Mouse (Mus musculus): ENCODE results near the gene Naaladl2.
"Not testable (repeated sequence)": the region's sequence is repeated elsewhere in the genome, so short reads cannot be mapped to it uniquely, and the experiment has no call there.

Naaladl2 gene

DNA sequence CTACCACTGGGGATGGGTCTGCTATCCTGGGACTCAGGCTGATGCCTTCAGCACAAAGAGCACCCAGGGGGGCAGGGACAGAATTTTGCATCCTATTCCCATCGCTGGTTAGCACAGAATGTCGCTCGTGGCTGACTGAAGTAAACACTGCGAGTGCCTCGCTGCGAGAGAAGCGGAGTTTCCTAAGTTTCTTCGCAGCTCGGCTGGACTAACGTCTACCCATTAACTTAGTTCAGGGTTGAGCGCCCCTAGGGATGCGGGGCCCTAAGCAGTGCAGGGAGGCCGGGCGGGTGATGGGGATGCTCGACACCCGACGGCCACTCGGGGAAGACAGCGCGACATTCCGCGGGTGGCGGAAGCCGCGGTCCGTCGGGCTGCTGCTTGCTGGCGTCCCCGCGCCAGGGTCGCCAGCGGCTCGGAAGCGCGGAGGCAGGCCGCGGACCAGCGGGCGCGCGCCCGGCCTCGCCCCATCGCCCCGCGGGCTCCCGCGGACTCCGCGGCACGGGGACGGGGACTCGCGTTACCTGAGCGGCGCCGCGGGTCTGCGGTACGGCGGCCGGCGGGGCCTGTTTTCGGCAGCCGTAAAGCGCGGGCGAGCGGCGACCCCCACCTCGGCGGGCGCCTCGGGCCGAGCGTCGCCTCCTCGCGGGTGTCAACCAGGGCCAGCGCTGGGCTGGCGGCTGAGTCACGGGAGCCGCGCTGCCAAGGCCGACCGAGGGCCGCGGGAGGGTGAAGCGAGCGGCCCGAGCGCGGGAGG lies at the start of gene Naaladl2:
Naaladl2 (minus strand) TSS at position 707 of the 757 bp plus-strand sequence.
- no peak for DNase-seq (ENCODE audit: extremely low spot score, low read depth, low spot score)

DNA sequence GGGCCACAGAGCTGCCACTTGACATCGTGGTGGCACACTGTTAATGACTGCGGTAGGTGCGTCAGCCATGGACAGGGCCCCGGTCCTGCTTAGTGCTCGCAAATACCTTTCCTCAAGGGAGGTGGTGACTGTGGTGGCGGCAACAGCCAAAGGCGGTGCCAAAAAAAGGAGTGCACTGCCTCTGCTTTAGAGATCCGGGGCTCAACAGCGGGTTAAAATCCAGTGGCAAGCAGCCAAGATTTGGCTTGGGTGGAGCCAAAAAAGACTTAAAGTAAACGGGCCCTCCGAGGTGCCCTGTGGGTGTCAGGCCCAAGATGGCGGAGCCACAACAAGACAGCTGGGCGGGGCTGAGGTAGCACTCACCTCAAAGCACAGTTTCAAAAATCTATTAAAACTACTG lies 7.7 kb upstream of the Naaladl2 start:
- no peak for DNase-seq (ENCODE audit: extremely low spot score, low read depth, low spot score)

DNA sequence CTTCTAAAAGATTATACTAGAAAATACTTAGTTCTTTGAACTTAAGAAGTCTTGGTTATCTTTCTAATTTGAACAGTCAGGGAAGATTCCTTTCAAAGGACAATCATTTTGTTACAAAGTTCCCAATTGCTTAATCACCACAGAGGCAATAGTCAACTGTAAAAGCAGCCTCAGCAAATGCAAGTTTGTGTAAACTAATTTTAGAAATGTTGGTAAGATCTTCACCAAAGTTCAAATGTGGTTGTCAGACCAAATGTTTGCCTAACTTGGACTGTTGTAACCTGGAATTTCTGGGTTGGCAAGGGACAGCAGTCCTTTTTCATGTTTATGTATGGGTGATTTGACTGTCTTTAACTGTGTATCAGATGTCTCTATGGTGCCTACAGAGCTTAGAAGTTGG lies 3.2 kb upstream of the Naaladl2 start:
- no peak for DNase-seq (ENCODE audit: extremely low spot score, low read depth, low spot score)

DNA sequence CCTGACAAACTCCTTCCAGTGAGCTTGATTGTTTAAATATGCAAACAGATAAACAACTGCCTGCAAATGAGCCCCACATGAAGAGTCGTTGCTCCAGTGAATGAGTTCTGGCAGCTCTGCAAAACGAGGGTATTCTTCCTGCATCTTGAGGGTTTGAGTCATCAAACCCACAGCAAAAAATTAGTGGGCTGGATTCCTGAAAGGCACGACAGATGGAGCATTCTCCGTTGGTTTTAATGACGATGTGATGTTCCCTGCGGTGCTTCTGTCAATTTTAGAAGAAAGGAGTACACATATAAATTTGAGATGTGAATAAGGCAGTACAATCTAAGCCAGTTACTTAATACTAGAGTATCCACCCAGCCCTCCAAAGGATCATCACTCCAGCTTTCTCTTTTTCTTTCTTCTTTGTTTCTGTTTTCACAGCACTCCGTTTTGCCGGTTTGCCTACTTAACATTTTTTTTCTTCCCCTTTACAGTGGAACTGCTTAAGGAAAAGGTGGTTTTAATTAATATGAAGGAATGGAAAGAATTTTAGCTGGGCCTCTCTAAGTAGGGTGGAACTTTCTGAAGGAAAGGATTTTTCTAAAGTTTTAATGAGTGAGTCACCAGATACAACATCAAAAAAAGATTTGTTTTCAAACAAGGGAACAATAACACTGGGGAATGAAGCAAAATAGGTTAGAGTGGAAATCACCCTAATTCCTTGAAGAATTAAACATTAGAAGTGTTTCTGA lies 1.1 kb upstream of the Naaladl2 start:
- DNase-seq (ENCODE audit: extremely low spot score, low read depth, low spot score): no peak

DNA sequence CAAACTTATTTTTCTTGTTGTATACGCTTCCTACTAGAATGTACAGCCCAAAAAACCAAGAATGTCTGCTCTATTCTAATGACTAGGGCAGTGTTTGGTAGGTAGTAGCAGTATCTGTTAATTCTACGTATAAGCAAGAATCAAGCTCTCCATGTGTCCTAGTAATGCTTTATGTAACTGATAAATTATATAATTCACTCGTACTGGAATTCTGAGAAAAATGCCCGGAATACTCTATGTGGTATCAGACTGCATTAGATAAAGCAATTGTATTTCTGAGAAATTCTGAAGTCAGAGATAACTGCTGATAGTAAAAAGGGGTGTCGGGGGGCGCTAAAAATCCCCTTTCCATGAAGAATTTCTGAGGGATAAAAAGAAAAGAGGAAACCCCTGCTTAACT lies 950 bp downstream of the Naaladl2 start:
- no peak for DNase-seq (ENCODE audit: extremely low spot score, low read depth, low spot score)

DNA sequence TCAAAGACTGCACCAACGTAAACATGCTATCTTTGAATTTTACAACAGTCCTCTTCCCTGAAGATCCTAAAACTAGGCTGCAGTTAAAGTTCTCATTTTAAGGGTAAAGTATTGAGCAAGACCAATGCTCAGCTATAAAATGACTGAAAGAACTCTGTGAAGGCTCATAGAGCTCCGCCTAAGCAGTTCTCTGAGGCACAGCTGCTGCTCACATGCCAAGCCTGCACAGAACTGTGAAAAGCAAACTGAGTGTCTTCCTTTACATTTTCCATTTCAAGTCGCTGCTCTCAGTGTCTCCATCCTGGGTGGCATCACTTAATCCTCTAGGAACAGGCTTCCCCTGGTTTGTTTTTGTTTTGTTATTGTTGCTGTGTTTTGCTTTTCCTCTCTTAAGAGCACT lies 12.2 kb downstream of the Naaladl2 start:
- DNase-seq (ENCODE audit: extremely low spot score, low read depth, low spot score): no peak

DNA sequence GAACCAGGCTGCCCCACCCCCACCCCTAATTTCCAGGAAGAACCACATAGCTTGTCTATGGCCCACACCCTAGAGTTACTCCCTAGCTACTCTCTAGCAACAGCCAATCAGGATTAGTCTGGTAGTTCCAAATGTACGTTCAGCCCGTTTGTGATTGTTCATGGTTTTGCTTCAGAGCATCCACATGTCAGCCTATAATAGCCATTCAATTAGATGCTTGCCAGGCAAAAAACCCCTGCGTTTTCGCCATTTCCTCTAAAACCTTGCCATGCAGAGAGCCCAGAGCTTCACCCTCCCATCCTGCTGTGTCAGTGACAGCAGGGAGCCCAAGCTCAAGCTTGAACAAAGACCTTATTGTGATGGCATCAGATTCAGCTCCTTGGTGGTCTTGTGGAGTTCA lies 16.2 kb downstream of the Naaladl2 start:
- no peak for DNase-seq (ENCODE audit: extremely low spot score, low read depth, low spot score)

DNA sequence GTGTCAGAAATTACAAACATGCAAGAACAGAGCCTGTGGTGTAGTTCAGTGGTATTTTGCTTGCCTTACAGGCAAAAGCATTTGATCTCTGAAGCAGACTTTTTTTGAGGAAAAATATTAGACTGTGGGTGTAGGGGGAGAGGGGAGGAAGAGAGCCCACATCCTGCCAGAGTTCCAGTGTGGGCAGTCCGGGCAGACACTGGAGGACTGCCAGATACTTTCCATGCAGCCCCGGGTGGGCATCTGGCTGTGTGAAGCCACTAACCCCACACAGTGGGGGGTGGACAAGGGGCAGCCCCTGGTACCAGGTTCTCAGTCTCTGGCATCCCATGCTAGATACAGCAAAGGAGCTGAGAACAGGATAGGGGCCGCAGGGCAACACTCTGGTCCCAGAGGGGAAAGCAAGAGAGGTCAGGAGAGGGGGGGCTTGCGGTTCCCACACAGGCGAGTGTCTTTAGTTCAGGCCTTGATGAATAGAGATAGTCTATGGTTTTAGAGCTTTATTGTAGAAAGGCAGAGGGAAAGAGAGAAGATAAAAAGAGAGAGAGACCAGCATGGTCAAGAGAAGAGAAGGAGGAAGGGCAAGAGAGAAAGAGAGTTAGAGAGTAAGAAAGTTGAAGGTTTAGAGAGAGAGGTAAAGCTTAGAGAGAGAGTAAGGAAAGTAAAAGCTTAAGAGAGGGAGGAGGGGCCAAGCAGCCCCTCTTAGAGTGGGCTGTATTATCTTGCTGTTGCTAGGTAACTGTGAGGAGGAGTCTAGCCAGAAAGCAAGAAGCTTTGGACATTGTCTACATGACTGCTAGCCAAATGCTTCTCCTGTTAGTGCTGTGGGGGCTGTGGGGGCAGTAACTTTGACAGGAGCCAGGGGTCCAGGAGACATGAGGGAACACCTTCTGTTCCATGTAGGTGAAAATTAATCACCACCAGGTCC lies 18.9 kb downstream of the Naaladl2 start:
- DNase-seq (ENCODE audit: extremely low spot score, low read depth, low spot score): no peak

DNA sequence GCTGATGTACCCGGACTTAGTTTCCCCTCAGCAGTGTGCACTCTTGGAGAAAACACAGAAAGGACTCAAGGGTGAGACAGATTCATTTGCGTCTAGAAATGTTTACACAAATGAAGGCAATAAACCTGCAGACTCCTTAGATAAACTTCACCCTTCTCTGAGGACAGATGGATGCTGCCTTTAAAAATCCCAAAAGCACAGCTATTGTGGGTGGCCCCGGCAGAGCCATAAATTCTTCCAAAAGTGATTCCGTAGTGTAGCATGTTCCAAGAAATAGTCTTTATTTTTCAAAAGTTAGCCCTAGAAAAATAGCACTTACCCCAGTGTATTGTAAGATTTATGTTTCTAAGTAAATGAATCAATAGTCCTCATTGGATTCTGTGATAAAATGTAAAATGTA lies 31.0 kb downstream of the Naaladl2 start:
- DNase-seq (ENCODE audit: extremely low spot score, low read depth, low spot score): no peak

DNA sequence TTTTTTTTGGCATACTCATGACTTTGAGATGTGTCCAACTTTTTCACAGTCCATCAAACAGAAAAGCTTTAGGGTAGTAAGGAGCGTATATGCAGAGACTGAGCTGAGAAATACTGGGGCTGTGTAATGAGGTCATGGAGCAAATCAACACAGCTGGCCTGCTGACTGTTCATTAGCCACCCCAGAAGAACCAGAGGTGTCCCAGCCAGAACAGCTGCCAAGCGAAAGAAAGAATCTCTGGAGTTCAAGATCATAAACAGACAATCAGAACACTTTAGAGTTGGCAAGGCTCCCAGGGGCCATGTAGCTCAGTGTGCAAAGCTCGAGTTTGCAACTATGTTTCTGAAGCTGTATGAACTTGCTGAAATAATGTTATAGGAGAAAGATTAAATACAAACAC lies 35.1 kb downstream of the Naaladl2 start:
- no peak for DNase-seq (ENCODE audit: extremely low spot score, low read depth, low spot score)

DNA sequence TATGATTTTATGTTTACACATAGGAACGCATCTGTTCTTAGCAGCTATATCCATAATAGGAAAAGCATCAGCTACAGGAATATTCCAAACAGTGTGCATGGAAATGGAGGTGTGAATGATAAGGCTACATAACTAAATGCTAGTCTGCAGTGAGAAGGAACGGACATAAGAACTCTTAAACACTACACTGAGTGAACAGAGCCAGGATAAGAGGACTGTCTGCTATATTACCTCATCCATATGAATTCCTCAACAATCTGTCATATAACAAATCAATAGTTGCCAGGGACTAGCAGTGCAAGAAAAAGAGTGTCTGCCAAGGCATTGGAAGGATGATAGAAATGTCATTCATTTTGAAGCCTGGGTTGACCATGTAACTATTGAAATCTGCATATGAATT lies 51.1 kb downstream of the Naaladl2 start:
- no peak for DNase-seq (ENCODE audit: extremely low spot score, low read depth, low spot score)

DNA sequence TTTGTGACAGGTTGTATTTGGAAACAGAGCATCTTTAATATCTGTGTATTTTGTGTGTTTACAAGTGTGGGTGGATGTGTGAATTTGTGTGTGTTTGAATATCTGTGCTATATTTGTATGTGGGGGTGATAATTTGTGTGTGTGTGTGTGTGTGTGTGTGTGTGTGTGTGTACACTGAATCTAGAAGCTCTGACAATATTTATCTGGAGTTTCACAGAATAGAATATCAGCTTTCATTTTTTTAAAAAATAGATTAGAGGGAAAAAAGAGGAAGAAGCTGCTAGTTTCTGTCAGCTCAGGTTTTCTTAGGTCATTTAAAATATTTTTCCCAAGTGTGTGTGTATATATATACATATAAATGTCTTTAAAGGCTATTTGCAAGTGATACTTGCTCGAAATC lies 68.3 kb downstream of the Naaladl2 start:
- no peak for DNase-seq (ENCODE audit: extremely low spot score, low read depth, low spot score)

DNA sequence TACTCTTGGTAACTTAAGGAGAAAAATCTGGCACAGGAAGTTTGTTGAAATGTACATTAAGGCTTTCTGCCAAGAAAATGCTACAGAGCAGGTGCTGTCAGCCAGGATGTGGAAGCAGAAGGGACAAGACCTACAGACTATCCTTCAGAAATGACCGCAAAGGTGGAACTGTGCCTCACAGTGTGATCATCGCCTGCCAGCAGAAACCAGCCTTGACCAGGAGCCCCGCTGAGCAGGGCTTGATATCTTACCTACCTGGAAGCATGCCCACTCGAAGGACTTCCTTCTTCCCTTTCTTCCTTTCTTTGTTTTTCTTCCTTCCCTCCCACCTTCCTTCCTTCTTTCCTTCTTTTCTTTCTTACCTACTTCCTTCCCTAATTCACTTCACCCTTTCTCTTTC lies 69.8 kb downstream of the Naaladl2 start:
- no peak for DNase-seq (ENCODE audit: extremely low spot score, low read depth, low spot score)

DNA sequence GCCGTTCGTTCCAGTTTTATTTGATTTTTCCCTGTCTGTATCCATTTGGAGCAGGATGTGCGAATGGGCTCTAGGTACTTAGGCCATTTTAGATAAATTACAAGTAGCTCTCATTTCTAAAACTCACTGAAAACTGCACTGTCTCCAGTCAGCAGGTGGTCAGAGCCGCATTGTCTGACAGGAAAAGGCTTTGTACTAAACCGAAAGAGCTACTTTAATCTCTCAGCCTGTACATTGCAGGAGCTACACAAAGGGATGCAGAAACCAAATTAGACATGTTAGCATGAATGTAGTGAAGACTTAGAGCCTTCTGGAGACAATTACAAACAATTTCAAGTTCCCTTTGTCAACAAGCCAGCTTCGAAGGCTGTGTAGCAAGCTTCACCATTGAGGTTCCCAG lies 70.2 kb downstream of the Naaladl2 start:
- DNase-seq (ENCODE audit: extremely low spot score, low read depth, low spot score): no peak

DNA sequence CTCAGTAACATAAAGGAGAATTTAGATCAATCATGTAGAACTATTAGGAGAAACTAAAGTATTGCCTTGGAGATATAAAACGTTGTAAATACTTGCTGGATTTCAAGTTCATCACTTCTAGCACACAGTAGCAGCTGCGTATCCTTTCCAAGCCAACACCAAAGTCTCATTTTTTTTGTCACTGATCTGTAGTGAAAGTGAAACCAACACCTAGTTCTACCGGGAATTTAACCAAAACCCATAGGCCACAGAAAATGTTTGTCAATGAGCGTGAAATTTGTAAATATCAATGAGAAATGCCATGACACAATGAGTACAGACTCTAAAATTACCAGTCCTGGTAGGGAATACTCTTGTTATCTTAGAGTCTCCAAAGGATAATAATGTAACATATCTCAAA lies 80.8 kb downstream of the Naaladl2 start:
- no peak for DNase-seq (ENCODE audit: extremely low spot score, low read depth, low spot score)

DNA sequence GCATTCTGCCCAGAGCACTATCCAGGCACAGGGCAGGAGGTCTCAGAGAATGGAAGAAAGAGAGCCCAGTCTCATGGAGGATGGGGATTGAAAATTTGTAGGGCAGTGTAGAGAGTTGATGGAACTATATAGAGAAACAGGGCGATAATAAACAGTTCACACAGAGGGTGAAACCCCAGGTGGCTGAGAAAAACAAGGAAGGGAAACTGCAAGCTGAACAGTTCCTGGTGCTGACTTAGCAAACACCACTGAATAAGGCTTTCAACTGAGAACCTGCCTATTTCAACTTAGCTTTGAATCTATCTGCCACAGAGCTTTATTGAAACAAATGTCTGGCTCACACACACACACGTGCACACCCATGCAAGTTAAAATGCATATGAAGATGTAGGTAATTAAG lies 91.1 kb downstream of the Naaladl2 start:
- DNase-seq (ENCODE audit: extremely low spot score, low read depth, low spot score): no peak

DNA sequence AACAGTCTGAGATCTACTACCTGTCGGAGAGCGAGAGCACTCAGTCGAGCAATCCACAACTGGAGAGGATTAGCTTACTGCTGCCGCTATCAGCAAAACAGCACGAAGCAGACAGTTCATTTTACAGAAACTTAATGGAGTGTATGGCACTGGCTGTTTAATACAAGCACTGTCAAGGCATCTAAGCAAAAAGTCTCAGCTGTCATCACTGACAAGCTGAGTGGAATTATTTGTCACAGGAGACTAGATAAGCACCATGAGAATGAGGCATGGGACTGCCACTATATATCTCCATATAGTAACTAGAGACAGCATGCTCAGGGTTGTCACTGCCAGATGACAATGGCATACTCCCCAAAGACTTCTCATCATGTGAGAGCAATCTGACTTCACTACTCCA lies 124.1 kb downstream of the Naaladl2 start:
- DNase-seq (ENCODE audit: extremely low spot score, low read depth, low spot score): no peak

DNA sequence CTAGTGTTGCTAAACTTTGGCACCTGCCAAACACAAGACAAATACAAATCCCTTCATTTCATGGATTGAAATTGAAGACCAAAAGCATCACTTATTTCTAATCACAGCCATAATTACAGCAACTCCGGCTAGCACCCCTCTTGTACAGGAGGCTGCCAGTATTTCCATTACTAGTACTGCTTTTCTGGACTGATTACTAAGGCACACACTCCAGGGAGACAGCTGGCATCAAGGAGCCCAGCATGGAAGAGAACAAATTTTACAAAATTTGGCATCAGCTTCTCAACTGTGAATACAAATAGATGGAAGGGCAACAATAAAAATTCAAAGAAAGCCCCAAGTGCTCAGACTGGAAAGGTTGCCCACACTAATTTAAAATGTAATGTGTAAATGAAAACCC lies 133.3 kb downstream of the Naaladl2 start:
- no peak for DNase-seq (ENCODE audit: extremely low spot score, low read depth, low spot score)

DNA sequence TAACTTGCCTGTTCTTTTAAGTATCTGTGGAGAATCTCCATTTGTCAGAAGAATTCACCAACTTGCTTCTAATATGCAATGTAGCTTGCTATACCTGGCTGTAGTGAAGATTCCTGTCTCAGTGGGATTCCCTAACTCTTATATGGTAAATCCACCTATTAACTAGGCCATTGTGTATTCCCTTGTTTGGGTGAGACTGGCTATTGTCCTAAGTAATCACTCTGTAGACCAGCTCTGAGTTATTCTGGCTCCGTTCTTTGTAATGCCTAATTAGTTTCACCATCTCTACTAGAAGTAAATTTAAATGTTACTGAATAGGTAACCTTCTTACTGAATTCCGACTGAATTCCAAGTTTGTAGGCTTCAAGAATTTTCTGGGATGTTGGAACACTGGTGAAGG lies 137.3 kb downstream of the Naaladl2 start:
- not testable (repeated sequence) for DNase-seq (ENCODE audit: extremely low spot score, low read depth, low spot score)

DNA sequence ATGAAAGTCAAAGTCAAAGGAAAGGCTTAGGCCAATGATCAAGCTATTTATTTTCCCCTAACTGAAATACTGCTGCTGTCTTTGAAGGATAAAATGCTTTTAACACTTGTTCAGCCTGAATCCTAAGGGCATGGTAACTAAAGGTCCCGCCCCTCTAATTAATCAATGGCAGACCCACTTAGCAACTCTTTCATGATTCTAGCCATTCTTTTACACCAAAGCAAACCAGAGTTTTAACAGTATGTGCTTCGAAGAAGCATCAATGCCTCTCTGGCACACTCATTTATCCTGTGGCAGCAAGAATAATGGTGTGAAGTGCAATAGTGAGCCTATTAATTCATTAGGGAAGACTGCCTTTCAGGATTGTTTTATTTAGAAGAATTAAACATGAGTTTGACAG lies 151.5 kb downstream of the Naaladl2 start:
- DNase-seq (ENCODE audit: extremely low spot score, low read depth, low spot score): no peak

DNA sequence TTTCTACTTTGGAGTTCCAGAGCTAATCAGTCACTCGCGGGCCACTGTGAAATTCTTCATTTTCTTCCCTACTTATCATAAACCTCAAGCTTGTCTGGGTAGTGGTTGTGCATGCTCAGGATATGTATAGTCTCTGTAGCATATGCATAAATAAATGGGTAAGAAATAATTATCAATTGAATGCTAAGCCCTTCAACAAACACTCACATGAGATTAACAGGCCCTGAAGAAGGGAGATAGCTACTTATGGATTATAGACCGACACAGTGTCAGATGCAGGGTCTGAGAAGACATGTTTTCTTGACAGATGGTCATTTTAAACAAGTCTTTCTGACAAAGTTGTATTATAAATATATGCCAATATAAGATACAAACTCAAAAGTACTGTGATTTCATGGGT lies 152.0 kb downstream of the Naaladl2 start:
- no peak for DNase-seq (ENCODE audit: extremely low spot score, low read depth, low spot score)

DNA sequence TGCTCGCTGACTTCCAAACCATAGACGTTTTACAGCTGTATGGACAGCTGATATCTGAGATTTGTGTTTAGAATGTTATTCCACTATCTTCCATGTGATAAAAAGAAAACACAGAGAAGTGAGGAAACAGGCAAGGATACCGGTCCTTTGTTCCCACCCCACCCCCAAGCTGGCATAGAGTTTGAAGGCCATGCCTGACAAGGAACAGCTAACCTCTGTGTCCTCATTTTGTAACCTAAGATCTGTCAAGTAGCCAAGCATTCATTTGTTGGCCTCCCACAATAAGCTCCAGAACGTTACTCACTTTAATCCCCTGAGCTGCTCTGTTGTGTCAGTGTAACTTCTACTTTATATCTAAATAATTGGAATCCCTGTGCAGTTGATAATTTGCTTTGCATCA lies 161.9 kb downstream of the Naaladl2 start:
- DNase-seq (ENCODE audit: extremely low spot score, low read depth, low spot score): no peak

Data from hindlimb bud, embryonic 11.5 days (tissue).